In genomic region chr8:60792518-60792917, GRCm38 (mm10) we compare ENCODE assay signal across 20 mouse cellular contexts.
"Had no signal": no experiment of that assay in that cellular context is flagged by ENCODE, and none has a peak within 500 bp of the region (broad histone marks: within the 10 kb centered on the region; RNA-seq: fewer than 3 reads in every experiment).

No protein-coding gene starts in this region.

- DNase-seq: kidney, adult 2 months; kidney, postnatal 14 days; kidney, postnatal 4 days; layer of hippocampus, adult 9-11 months; liver; lung, adult 18-20 months; lung, postnatal 10 days; lung, postnatal 36 days; retina, postnatal 1 day; right cerebral cortex, postnatal 25 days; thymus, adult 18-20 months; thymus, postnatal 25 days had no signal

- H3K4me1 ChIP-seq: limb, embryonic 10.5 days; limb, embryonic 13.5 days; liver, embryonic 12.5 days; liver, embryonic 15.5 days; lung, embryonic 15.5 days; midbrain, embryonic 12.5 days; midbrain, embryonic 15.5 days; neural tube, embryonic 13.5 days had no signal

- H3K27ac ChIP-seq: limb, embryonic 10.5 days; limb, embryonic 13.5 days; liver, embryonic 12.5 days; liver, embryonic 15.5 days; lung, embryonic 15.5 days; midbrain, embryonic 12.5 days; midbrain, embryonic 15.5 days; neural tube, embryonic 13.5 days had no signal

- ATAC-seq: liver, embryonic 12.5 days; midbrain, embryonic 15.5 days had no signal

- H3K4me3 ChIP-seq: limb, embryonic 10.5 days; limb, embryonic 13.5 days; liver, embryonic 12.5 days; liver, embryonic 15.5 days; lung, embryonic 15.5 days; midbrain, embryonic 12.5 days; midbrain, embryonic 15.5 days; neural tube, embryonic 13.5 days had no signal
